Mouse (Mus musculus): ENCODE measurements around the gene Pex14.
A peak's percentile ranks its signal among the peaks of the same experiment; 100 is the strongest.

Pex14 gene

DNA sequence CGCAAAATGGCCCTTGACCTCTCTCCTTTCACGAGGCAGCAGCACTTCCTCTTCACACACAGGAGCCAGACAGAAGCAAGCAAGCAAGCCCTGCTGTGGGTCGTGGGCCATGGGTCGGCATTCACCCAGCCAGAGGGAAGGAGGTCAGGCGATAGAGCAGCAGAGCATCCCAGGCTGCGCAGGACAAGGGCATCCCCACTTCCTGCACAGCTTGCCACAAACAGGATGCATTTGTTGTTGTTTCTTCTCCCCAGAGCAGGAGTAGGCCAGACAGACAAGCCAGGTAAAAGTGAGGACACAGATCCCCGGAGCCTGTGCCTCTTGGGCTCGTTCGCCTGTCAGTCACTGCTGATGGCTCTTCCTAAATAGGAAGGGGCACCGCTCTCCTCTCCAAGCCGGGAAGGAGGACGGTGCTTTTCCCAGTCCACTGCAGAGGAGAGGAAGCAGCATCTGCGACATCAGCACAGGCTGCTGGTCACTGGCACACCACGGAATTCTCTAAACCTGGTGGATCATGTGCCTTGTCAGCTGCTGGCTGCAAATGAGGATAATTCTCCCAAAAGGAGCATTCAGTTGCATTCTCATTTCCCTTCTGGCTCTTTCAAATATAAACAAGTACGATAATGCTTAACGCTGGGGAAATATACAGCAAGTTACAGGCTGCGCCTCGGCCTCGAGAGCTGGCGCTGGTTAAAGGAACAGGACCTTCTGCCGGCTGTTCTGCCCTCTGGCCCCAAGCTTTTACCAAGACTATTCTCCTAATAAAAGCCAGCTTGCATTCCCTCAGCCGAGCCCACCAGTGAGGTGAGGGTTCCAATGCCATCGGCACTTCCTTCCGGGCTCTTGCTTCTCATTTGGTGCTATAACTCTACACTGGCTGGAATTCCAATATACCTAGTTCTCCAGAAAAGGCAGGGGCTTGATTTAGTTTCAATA, 113.9 kb downstream of the Pex14 start:
- DNase-seq (ENCODE audit: low read depth, low spot score), result no peak

- no peak for DNase-seq (ENCODE audit: low read depth, low spot score)
Measured at GRCm38 (mm10) chr4:148984701-148985540, 114.8 kb downstream of the Pex14 start.

GRCm38 (mm10) chr4:148982274-148982673, 117.4 kb downstream of the Pex14 start:
- no peak for DNase-seq (ENCODE audit: low read depth, low spot score)

DNA sequence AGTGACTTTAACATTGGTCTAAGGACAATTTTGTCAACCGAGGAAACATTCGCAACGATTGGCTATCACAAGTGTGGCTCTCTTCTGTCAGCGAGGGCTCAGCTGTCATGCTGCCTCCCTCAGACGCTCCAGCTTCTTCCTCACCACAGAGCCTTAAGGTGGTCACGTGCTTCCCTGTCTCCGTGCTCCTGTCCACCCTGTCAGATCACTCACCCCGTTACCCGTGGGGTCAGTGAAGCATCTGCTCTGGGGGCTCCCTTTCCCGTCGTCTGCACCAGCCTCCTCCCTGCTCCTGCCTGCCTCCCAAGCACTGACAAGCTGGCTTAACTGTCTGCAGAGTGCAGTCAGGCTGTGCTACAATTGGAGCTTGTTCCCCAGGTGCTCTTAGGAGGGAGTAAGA, 119.8 kb downstream of the Pex14 start:
- DNase-seq (ENCODE audit: low read depth, low spot score), result no peak

GRCm38 (mm10) chr4:148978926-148979325, 120.8 kb downstream of the Pex14 start:
- peak; percentile 52 for DNase-seq (ENCODE audit: low read depth, low spot score)

DNA sequence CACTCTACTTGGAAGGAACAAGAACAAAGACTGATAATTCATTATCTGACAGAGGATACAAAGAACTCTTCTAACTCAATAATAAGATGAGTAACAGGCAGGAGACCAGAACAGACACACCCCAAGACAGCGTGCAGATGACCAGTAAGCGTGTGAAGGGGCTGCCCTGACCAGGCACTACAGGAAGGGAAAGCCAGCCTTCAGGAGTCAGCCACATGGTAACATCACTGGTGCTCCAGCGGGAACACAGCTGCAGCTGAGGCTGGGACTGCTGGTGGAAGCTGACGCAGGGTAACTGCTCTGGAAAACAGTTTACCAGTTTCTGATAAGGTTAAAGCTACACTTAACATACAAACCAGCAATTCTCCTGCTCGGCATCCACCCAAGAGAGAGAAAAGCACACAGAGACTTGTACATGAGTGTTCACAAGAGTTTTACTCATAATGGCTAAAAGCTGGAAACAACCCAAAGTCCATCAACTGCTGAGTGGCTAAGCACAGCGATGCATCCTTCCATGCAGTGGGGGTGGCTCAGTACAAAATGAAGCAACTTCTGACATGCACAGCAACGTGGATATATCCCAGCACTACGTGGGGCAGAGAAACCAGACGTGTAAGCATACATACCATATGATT, 121.3 kb downstream of the Pex14 start:
- no peak for DNase-seq (ENCODE audit: low read depth, low spot score)

GRCm38 (mm10) chr4:148974833-148975232, 124.8 kb downstream of the Pex14 start:
- no peak for DNase-seq (ENCODE audit: low read depth, low spot score)

- no peak for DNase-seq (ENCODE audit: low read depth, low spot score)
Measured at GRCm38 (mm10) chr4:148973387-148973786, 126.3 kb downstream of the Pex14 start.

- no peak for DNase-seq (ENCODE audit: low read depth, low spot score)
Measured at GRCm38 (mm10) chr4:148972707-148973106, 127.0 kb downstream of the Pex14 start.

- no peak for DNase-seq (ENCODE audit: low read depth, low spot score)
Measured at GRCm38 (mm10) chr4:148971613-148972242, 127.9 kb downstream of the Pex14 start.

DNA sequence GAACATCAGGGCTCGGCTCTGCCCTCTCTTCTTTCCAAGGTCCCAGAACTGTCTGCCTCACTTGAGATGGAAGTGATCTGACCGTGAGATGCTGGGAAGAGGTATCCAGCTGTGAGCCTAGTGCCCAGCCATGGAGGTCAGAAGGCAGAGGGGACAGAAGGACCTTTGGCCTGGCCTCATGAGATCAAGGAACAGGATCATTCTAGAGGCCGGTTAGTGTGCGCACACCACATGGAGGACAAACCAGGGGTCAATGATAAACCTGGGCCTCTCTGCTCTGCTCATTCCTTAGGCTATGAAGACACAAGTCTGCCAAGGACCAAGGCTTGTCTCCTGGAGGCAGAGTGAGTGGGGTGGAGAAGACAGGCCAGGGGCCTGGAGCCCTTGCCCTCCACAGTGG, 128.9 kb downstream of the Pex14 start:
- no peak for DNase-seq (ENCODE audit: low read depth, low spot score)

DNA sequence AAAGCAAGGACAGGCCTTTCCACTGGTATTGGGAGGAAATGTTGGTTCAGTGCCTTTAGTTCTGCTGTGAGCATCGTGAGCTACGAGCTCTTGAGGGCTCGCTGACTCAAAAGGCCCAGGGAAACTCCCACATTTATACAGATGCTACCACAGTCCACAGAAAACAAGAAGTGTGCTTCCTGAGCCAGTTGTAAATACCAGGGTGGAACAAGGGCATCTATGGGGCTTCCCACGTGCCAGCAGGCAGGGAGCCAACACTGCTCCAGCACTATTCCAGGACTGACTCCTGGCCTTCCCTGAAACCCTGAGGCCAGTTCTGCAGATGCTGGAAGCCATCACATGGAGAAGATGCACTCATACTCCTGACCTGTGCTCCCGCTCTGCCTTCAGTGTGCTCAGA, 130.1 kb downstream of the Pex14 start:
- DNase-seq (ENCODE audit: low read depth, low spot score), result no peak

DNA sequence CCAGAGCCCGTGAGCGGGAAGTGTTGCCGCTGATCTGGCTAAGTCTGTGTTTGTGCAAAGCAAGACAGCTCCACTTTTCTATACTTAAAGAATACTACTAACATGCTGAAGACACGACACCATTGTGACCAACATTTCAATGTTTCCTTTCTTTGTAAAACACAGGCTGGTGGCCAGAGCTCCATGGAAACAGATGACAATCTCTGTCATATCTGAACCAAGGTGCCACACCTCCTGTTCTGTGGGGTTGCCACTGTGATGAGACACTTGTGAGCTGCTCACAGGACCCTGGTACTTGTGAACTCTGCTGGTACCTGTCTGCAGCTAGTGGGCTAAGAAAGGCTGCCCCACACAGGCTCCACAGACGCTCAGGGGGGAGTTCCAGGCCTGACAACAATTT, 130.8 kb downstream of the Pex14 start:
- no peak for DNase-seq (ENCODE audit: low read depth, low spot score)

GRCm38 (mm10) chr4:148966132-148966531, 133.5 kb downstream of the Pex14 start:
- no peak for DNase-seq (ENCODE audit: low read depth, low spot score)

DNA sequence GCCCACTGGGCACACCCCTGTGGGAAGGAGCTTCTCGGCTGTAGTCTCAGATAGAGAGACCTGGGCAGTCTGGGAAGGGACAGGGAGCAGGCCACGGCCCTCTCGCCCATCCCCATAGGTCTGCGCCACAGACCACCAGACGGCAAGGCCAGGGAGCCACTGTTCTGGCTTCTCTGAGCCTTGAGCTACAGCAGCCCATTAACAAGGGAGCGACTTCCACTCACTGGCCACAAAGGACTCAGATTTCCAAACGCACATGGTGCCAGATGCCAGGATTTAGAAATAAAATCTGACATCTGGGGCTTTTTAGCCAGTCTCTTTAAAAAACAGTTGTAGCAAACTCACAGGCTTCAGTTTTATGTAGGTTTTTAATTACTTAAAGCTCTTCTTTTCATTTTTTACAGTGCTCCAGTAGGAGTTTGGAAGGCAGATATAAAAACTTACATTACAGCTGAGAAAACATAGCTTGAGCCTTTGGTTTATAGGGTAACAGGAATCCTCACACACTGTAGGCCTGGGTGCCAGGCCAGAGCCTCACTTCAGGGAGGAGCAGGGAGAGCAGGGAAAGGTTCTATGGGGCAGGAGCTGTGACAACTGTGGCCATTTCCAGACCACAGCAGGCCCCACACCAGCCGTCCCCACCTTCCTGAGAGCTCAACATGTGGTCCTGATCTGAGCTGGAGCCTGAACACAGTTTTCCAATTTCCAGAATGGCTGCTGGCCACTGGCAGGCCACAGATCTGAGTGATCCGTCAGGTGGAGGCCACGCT, 134.9 kb downstream of the Pex14 start:
- DNase-seq (ENCODE audit: low read depth, low spot score), result no peak

GRCm38 (mm10) chr4:148962096-148962495, 137.6 kb downstream of the Pex14 start:
- DNase-seq (ENCODE audit: low read depth, low spot score), result no peak

DNA sequence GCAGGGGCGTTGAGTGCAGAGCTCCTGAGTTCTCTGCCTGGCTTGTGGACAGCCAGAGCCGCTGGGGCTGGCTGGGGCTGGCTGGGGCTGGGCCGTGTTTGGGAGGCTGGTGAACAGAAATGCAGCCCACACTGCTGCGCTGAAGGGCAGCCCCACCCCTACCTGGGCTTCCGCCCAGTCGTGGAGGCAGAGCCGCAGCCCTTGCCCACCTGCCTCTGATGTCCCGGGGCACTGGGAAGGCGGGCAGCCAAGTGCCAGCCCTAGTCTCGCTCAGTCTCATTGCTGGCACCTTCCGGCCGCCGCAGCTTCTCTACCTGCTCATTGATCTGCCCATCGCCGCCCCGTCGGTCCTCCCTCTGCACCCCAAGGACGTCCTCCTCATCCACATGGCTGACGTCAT, 138.6 kb downstream of the Pex14 start:
- no peak for DNase-seq (ENCODE audit: low read depth, low spot score)

- DNase-seq (ENCODE audit: low read depth, low spot score), result no peak
Measured at GRCm38 (mm10) chr4:148960011-148960410, 139.7 kb downstream of the Pex14 start.

GRCm38 (mm10) chr4:148955131-148955813, 144.4 kb downstream of the Pex14 start:
- DNase-seq (ENCODE audit: low read depth, low spot score), result no peak
